Mouse (Mus musculus): ENCODE measurements around the gene Tmem143.

GRCm38 (mm10) chr7:45897258-45897757 is 567 bp downstream of the Tmem143 start:
- TF ChIP-seq POLR2A (IDR thresholded peaks at IDR 0.05; ENCODE audit: borderline replicate concordance, control insufficient read depth, low read depth, low read length) (peak; percentile 52; the same call in 1 of the 2 replicates), CTCF (IDR thresholded peaks at IDR 0.05; ENCODE audit: control insufficient read depth, insufficient read depth, low read length) (no peak)

All from bone marrow, adult 2 months (tissue).